Mouse (Mus musculus): Measurements from ENCODE around the gene Col25a1.

Gene Col25a1

GRCm38 (mm10) chr3:130327039-130328015 lies 196.0 kb downstream of the Col25a1 start:
- no peak for DNase-seq (ENCODE audit: low spot score)

DNA sequence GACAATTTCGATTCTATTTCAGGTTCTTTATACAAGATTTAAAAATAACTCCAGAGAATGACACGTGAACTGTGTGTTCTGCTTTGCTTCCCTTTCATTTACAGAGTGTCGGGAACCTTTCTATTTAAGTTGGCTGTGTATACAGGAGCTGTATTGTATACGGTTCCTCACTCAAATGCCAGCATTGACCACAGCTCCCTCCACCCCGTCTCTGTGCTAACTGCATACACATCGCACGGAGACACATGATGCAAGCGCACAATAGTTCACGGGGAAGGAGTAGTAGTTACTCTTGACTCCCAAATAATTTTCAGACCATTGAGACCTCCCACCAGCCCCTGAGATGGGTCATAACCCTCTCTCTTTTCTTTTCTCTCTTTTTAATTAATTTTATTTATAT lies 197.6 kb downstream of the Col25a1 start:
- DNase-seq (ENCODE audit: low spot score) = no peak

DNA sequence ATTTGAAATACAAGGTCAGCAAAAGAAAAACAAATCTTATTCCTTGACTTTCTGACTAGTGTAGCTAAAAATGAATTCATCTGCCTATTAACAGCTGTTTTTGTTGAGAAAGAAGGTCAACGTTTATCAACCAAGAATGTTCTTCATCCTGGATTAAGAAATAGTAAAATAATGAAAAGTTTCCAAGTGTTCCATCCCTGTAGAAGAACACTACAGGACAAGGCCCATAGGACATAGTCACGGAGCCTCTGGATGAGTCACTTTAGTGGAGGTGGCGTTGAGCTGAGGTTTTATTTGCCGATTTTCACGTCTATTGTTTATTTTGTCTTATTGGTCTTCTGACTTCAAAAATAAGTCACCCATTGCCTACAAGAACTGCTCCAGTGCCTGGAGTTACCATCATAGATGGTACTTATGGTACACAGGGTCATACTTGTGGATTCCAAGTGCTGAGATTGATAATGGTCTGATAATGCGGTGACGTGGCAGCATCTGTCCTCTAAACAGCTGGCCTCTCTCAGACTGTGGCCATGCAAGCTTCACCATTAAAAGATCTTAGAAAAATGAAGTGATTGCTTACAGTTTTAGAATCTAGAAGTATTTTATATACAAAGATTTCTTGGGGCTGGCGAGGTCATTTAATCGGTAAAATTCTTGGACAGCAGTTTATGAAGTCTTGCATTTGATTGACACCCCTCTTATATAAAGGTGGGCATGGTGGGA lies 198.7 kb downstream of the Col25a1 start:
- no peak for DNase-seq (ENCODE audit: low spot score)

- no peak for DNase-seq (ENCODE audit: low spot score)
Observed at GRCm38 (mm10) chr3:130330556-130330950, 199.3 kb downstream of the Col25a1 start.

- no peak for DNase-seq (ENCODE audit: low spot score)
Observed at GRCm38 (mm10) chr3:130332347-130332913, 201.1 kb downstream of the Col25a1 start.

- DNase-seq (ENCODE audit: low spot score) = no peak
Observed at GRCm38 (mm10) chr3:130337857-130338256, 206.6 kb downstream of the Col25a1 start.

GRCm38 (mm10) chr3:130338371-130338770 lies 207.1 kb downstream of the Col25a1 start:
- no peak for DNase-seq (ENCODE audit: low spot score)

DNA sequence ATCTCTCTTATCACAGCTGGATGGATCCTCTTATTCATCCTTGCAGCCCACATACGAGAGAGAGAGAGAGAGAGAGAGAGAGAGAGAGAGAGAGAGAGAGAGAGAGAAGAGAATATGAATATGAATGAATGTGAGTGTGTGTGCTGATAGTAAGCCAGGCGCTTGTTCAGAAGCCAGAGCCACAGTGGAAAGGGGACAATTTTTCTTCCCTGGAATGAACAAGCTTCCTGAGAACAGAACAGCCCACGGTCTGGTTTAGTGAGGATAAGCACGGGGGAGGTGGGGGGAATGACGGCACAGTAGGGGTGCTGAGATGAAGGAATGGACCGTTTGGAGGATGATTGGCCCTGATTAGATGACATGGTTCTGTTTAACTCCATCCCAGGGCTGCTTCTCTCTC lies 218.9 kb downstream of the Col25a1 start:
- no peak for DNase-seq (ENCODE audit: low spot score)

GRCm38 (mm10) chr3:130354399-130355039 lies 223.2 kb downstream of the Col25a1 start:
- DNase-seq (ENCODE audit: low spot score) = no peak

GRCm38 (mm10) chr3:130356575-130357173 lies 225.4 kb downstream of the Col25a1 start:
- peak; percentile 29 for DNase-seq (ENCODE audit: low spot score)

GRCm38 (mm10) chr3:130360813-130361212 lies 229.5 kb downstream of the Col25a1 start:
- no peak for DNase-seq (ENCODE audit: low spot score)

- no peak for DNase-seq (ENCODE audit: low spot score)
Observed at GRCm38 (mm10) chr3:130361922-130362321, 230.6 kb downstream of the Col25a1 start.

- no peak for DNase-seq (ENCODE audit: low spot score)
Observed at GRCm38 (mm10) chr3:130362797-130363367, 231.6 kb downstream of the Col25a1 start.

GRCm38 (mm10) chr3:130366917-130367610 lies 235.8 kb downstream of the Col25a1 start:
- DNase-seq (ENCODE audit: low spot score) = no peak

GRCm38 (mm10) chr3:130368352-130368751 lies 237.1 kb downstream of the Col25a1 start:
- DNase-seq (ENCODE audit: low spot score) = no peak

GRCm38 (mm10) chr3:130369113-130369512 lies 237.8 kb downstream of the Col25a1 start:
- no peak for DNase-seq (ENCODE audit: low spot score)

DNA sequence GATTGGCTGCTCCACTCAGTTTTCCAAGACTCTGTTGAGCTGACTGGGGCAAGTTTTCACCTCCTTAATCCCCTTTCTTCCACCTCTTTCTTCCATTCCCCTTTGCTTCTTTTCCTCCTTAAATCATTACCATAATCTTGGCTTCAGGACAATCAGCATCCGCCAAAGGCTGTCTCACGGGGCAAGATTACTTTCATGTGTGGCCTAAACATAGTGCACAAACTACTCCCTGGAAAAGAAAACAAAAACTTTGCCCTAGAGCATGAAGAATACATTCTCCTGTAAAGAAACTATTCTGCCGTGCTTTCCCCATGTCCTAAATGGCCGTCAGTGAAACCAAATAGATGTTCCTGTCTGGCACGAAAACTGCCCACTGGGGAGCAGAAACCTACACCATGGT lies 238.9 kb downstream of the Col25a1 start:
- no peak for DNase-seq (ENCODE audit: low spot score)

GRCm38 (mm10) chr3:130373145-130373544 lies 241.8 kb downstream of the Col25a1 start:
- no peak for DNase-seq (ENCODE audit: low spot score)

GRCm38 (mm10) chr3:130374620-130375341 lies 243.5 kb downstream of the Col25a1 start:
- no peak for DNase-seq (ENCODE audit: low spot score)

DNA sequence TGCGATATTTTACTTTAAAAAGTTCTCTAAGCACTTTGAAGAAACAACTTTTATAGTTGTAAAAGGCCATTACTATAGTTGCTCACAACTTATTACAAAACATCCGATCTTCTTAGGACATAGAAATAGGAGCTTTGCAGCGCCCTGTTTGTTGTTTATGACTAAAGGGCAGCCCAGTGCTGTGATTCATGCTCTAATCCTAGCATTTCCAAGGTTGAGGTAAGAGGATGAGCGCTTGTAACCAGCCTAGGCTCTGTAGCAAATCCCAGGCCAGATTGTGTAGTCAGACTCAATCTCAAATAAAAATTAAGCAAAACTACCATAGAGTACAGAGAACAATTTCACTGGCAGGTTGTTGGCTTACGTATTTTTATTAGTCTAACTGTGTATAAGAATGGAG lies 246.5 kb downstream of the Col25a1 start:
- no peak for DNase-seq (ENCODE audit: low spot score)
